Mouse (Mus musculus): Measurements from ENCODE around the gene Ctsa. TPM values are rescaled to one million over a fixed set of nuclear protein-coding genes. Genes with fewer than 3 reads are reported as not detected.
"Not testable (repeated sequence)": the region's sequence is repeated elsewhere in the genome, so short reads cannot be mapped to it uniquely, and the experiment has no call there.

The Ctsa gene
- polyA plus RNA-seq, 1 experiment = 250 TPM

- H3K4me1 ChIP-seq (ENCODE audit: control insufficient read depth, insufficient read depth, low read length) = peaks cover 8% of the 10 kb centered on the region
- TF ChIP-seq CTCF (IDR thresholded peaks at IDR 0.05; ENCODE audit: borderline replicate concordance, insufficient read depth, low read length) = no peak
- no peak for TF ChIP-seq POLR2A (IDR thresholded peaks at IDR 0.05; ENCODE audit: low read depth, low read length)
- no peak overlapping the region for H3K4me3 ChIP-seq (ENCODE audit: insufficient read depth, low read length)
- H3K27ac ChIP-seq (ENCODE audit: insufficient read depth, low read length) = no peak overlapping the region
Measured at GRCm38 (mm10) chr2:164859155-164859554, 26.5 kb downstream of the Ctsa start.

DNA sequence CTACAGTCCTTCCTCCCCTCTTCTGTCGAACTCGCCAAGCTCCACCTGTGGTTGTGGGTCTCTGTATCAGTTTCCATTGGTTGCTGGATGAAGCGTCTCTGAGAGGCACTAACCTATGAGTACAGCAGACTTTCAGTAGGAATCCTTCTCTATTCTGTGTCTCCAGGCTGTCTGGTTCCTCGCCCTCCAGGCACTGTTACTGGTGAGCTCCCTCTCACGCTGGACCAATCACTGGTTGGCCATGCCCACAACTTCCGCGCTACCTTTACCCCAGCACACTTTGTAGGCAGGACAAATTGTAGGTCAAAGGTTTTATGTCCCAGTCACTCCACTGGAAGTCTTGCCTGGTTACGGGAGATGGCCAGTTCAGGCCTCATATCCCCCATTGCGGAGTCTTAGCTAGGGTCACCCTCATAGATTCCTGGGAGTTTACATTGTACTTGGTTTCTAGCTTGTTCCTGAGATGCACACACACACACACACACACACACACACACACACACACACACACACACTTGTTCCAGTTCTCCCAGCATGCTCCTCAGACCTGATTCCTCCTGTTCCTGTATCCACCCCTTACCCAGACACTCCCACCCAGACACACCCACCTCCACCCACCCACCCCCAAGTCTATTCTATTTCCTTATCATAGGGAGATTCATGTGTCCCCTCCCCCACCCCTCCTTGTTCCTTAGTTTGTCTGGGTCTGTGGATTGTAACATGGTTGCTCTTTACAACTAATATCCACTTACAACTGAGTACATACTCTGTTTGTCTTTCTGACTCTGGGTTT is 27.2 kb downstream of the Ctsa start:
- Histone ChIP-seq H3K4me3 (ENCODE audit: insufficient read depth, low read length) (no peak overlapping the region), H3K4me1 (ENCODE audit: control insufficient read depth, insufficient read depth, low read length) (peaks cover 12% of the 10 kb centered on the region), H3K27ac (ENCODE audit: insufficient read depth, low read length) (no peak overlapping the region)
- TF ChIP-seq POLR2A (IDR thresholded peaks at IDR 0.05; ENCODE audit: low read depth, low read length) (no peak), CTCF (IDR thresholded peaks at IDR 0.05; ENCODE audit: borderline replicate concordance, insufficient read depth, low read length) (no peak)

- TF ChIP-seq POLR2A (IDR thresholded peaks at IDR 0.05; ENCODE audit: low read depth, low read length) (no peak), CTCF (IDR thresholded peaks at IDR 0.05; ENCODE audit: borderline replicate concordance, insufficient read depth, low read length) (no peak)
- Histone ChIP-seq H3K4me1 (ENCODE audit: control insufficient read depth, insufficient read depth, low read length) (peaks cover 12% of the 10 kb centered on the region), H3K4me3 (ENCODE audit: insufficient read depth, low read length) (no peak overlapping the region), H3K27ac (ENCODE audit: insufficient read depth, low read length) (no peak overlapping the region)
Measured at GRCm38 (mm10) chr2:164861094-164861493, 28.4 kb downstream of the Ctsa start.

DNA sequence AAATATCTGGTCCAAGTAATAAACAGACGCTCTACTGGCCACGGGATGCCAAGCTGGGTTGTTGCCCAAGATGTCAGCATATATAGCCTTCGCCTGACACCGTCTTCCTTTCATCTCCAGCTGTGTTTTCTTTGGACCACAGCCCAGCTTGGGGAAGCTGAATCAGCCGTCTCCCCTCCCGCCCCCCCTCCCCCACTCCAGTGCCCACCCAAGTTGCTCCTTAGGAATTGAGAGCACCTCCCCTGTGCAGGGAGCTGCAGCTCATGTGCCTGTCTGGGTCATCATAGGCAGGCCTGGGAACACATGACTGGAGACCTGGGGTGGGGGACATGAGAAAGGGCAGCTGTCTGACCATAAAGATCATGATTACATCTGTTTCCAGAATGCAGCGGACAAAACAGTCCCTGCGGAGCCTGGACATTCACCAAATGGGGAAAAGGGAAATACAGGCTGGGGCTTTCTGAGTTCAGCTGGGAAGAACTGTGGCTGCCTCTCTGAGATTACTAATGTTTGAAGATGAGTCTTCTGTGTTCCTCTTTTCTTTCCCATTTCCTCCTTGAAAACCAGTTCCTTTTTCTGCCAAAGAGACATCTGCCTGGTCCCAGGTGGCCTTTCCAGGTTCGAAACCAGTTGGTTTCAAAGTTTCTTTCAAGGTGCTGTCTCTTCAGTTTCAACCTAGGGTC is 29.6 kb downstream of the Ctsa start:
- TF ChIP-seq CTCF (IDR thresholded peaks at IDR 0.05; ENCODE audit: borderline replicate concordance, insufficient read depth, low read length) = no peak
- no peak for TF ChIP-seq POLR2A (IDR thresholded peaks at IDR 0.05; ENCODE audit: low read depth, low read length)
- peak overlapping the region; percentile 29; the same call in 1 of the 2 replicates for H3K27ac ChIP-seq (ENCODE audit: insufficient read depth, low read length)
- peaks cover 12% of the 10 kb centered on the region for H3K4me1 ChIP-seq (ENCODE audit: control insufficient read depth, insufficient read depth, low read length)
- H3K4me3 ChIP-seq (ENCODE audit: insufficient read depth, low read length) = no peak overlapping the region

DNA sequence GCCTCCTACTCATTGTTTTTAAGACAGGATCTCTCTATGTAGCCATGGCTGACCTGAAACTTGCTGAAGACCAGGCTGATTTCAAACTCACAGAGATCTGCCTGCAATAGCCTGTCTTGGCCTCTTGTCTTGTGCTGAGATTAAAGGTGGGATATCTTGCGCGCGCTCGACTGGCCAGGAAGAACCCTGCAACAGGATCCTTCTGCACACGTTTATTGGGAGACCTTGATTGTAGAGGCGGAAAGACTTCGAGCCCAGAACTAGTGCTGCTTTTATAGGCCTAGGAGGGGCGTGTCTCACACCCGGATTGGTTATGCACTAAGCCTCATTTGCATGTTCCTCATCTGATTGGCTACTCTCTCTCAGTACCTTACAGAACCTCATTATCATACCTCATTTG is 30.7 kb downstream of the Ctsa start:
- H3K27ac ChIP-seq (ENCODE audit: insufficient read depth, low read length); H3K4me3 ChIP-seq (ENCODE audit: insufficient read depth, low read length): not testable (repeated sequence)
- peaks cover 12% of the 10 kb centered on the region for H3K4me1 ChIP-seq (ENCODE audit: control insufficient read depth, insufficient read depth, low read length)

- Histone ChIP-seq H3K27ac (ENCODE audit: insufficient read depth, low read length) (no peak overlapping the region), H3K4me3 (ENCODE audit: insufficient read depth, low read length) (no peak overlapping the region), H3K4me1 (ENCODE audit: control insufficient read depth, insufficient read depth, low read length) (peaks cover 12% of the 10 kb centered on the region)
- TF ChIP-seq CTCF (IDR thresholded peaks at IDR 0.05; ENCODE audit: borderline replicate concordance, insufficient read depth, low read length) (no peak), POLR2A (IDR thresholded peaks at IDR 0.05; ENCODE audit: low read depth, low read length) (no peak)
Measured at GRCm38 (mm10) chr2:164864593-164864992, 31.9 kb downstream of the Ctsa start.

GRCm38 (mm10) chr2:164866741-164867551 is 34.3 kb downstream of the Ctsa start:
- Histone ChIP-seq H3K4me3 (ENCODE audit: insufficient read depth, low read length) (no peak overlapping the region), H3K4me1 (ENCODE audit: control insufficient read depth, insufficient read depth, low read length) (peaks cover 7% of the 10 kb centered on the region), H3K27ac (ENCODE audit: insufficient read depth, low read length) (no peak overlapping the region)
- TF ChIP-seq POLR2A (IDR thresholded peaks at IDR 0.05; ENCODE audit: low read depth, low read length) = no peak
- TF ChIP-seq CTCF (IDR thresholded peaks at IDR 0.05; ENCODE audit: borderline replicate concordance, insufficient read depth, low read length) = no peak

DNA sequence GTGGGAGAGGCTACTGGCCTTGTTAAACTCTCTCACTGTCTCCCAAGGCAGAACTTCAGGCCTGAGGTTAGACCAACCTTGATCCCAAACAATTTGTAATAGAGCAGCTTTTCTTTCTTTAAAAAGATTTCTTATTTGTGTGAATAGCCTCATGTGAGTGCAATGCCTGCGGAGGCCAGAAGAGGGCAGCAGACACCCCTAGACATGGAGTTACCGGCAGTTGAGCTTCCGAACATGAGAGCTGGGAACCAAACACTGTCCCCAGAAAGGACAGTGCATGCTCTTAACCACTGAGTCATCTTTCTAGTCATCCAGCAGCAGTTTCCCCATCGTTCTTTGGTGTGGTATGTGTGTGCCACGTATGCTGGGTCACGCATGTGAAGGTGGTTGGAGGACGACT is 34.9 kb downstream of the Ctsa start:
- H3K27ac ChIP-seq (ENCODE audit: insufficient read depth, low read length) = no peak overlapping the region
- peak; percentile 26; the same call in 1 of the 2 replicates for TF ChIP-seq CTCF (IDR thresholded peaks at IDR 0.05; ENCODE audit: borderline replicate concordance, insufficient read depth, low read length)
- no peak for TF ChIP-seq POLR2A (IDR thresholded peaks at IDR 0.05; ENCODE audit: low read depth, low read length)
- no peak overlapping the region for H3K4me3 ChIP-seq (ENCODE audit: insufficient read depth, low read length)
- H3K4me1 ChIP-seq (ENCODE audit: control insufficient read depth, insufficient read depth, low read length) = peaks cover 6% of the 10 kb centered on the region

GRCm38 (mm10) chr2:164868491-164868890 is 35.8 kb downstream of the Ctsa start:
- no peak overlapping the region for H3K4me3 ChIP-seq (ENCODE audit: insufficient read depth, low read length)
- TF ChIP-seq CTCF (IDR thresholded peaks at IDR 0.05; ENCODE audit: borderline replicate concordance, insufficient read depth, low read length) = no peak
- no peak for TF ChIP-seq POLR2A (IDR thresholded peaks at IDR 0.05; ENCODE audit: low read depth, low read length)
- H3K27ac ChIP-seq (ENCODE audit: insufficient read depth, low read length) = no peak overlapping the region
- peaks cover 4% of the 10 kb centered on the region for H3K4me1 ChIP-seq (ENCODE audit: control insufficient read depth, insufficient read depth, low read length)
